Mouse (Mus musculus) stomach, embryonic 16.5 days (tissue): ENCODE measurements at regions not wholly inside any gene's neighbourhood (a gene's known extent, or its start where the extent isn't known, plus 50 kb on each side); places are given as distances from the start of the nearest gene placed in this dataset.

Experiments
- ATAC-seq: fragments of 200-750 bp; cut with Nextera tagmentation; 2 replicates; pipeline ENCODE4 v1.8.0; 2017; ENCODE audit warnings: moderate number of reproducible peaks, moderate TSS enrichment; ENCODE audit not compliant: insufficient read depth, low FRiP score
- H3K27ac ChIP-seq: fragments of 300-500 bp; sonication (generic); 2 replicates; pipeline ENCODE4 v1.5.1; 2014; ENCODE audit warnings: low read length
- H3K27me3 ChIP-seq: fragments of 300-500 bp; sonication (generic); 2 replicates; pipeline ENCODE4 v1.6.1; 2014; ENCODE audit warnings: low read length, control low read depth, mixed read lengths; ENCODE audit not compliant: control insufficient read depth, insufficient read depth
- H3K36me3 ChIP-seq: fragments of 300-500 bp; sonication (generic); 2 replicates; pipeline ENCODE4 v1.6.1; 2014; ENCODE audit warnings: low read length; ENCODE audit not compliant: control insufficient read depth, insufficient read depth
- H3K4me1 ChIP-seq: fragments of 300-500 bp; sonication (generic); 2 replicates; pipeline ENCODE4 v1.6.1; 2014; ENCODE audit warnings: low read length, control low read depth, mixed read lengths; ENCODE audit not compliant: control insufficient read depth, insufficient read depth
- H3K4me2 ChIP-seq: fragments of 300-500 bp; sonication (generic); 2 replicates; pipeline ENCODE4 v1.6.1; 2014; ENCODE audit warnings: low read depth, low read length, mixed read lengths
- H3K4me3 ChIP-seq: fragments of 300-500 bp; sonication (generic); replicated peaks from 2 replicates; pipeline ENCODE4 v1.5.1; 2014; ENCODE audit warnings: mild to moderate bottlenecking, low read length
- H3K9ac ChIP-seq: fragments of 300-500 bp; sonication (generic); 2 replicates; pipeline ENCODE4 v1.6.1; 2014; ENCODE audit warnings: low read length
- H3K9me3 ChIP-seq: fragments of 300-500 bp; sonication (generic); replicated peaks from 2 replicates; pipeline ENCODE4 v1.6.1; 2016; ENCODE audit warnings: low read length, control low read depth; ENCODE audit not compliant: control insufficient read depth
- WGBS: fragments of 180-500 bp; shearing (Covaris S2); extraction: QIAGEN DNeasy Blood & Tissue Kit; methylation state at CpG from one replicate; pipeline ENCODE4 v1.1.7; 2014; 5-methylcytosine and 5-hydroxymethylcytosine counted together

GRCm38 (mm10) chr13:15395694-15396093 lies 67.3 kb upstream of the Gli3 start:
- Histone ChIP-seq H3K27me3 (no peaks in the 10 kb centered on the region), H3K4me1 (no peaks in the 10 kb centered on the region), H3K27ac (no peak overlapping the region), H3K4me2 (no peak overlapping the region), H3K36me3 (no peaks in the 10 kb centered on the region), H3K4me3 (no peak overlapping the region), H3K9me3 (no peaks in the 10 kb centered on the region), H3K9ac (no peak overlapping the region)
- 30% methylated on average over 7 of the region's 7 CpGs for WGBS
- ATAC-seq, result no peak

GRCm38 (mm10) chr13:15398677-15399076 lies 64.4 kb upstream of the Gli3 start:
- no peaks in the 10 kb centered on the region for H3K9me3 ChIP-seq
- H3K9ac ChIP-seq, result no peak overlapping the region
- no peaks in the 10 kb centered on the region for H3K4me1 ChIP-seq
- no peaks in the 10 kb centered on the region for H3K36me3 ChIP-seq
- ATAC-seq, result no peak
- WGBS, result 73% methylated on average over 2 of the region's 2 CpGs
- no peak overlapping the region for H3K4me3 ChIP-seq
- H3K27me3 ChIP-seq, result no peaks in the 10 kb centered on the region
- no peak overlapping the region for H3K4me2 ChIP-seq
- H3K27ac ChIP-seq, result no peak overlapping the region
